Mouse (Mus musculus): Measurements from ENCODE around the gene Coro6. TPM values are rescaled to one million over a fixed set of nuclear protein-coding genes. Genes with fewer than 3 reads are reported as not detected.

Coro6 gene
- total RNA-seq, 1 experiment from 2014 or later = not detected

DNA sequence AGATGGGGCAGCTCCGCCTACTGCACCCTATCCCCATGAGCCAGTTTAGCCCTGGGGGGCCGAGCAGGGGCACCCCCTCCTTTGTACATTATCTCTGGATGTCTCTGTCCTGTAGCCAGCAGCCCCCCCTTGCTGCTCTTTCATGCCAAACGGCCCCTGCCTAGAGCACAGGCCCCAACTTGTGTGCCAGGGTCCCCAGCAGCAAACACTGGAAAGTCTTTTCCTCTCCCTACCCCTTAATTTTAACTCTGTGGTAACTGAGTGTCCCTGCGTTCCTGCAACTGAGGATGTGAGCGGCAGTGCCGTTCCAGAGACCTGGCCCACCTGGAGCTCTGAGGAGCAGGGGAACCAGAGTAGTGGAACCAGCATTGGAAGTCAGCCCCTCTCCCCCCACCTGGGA lies 44.7 kb downstream of the Coro6 start:
- ATAC-seq (replicated peaks; ENCODE audit: low read depth, poor library complexity, severe bottlenecking) = no peak

DNA sequence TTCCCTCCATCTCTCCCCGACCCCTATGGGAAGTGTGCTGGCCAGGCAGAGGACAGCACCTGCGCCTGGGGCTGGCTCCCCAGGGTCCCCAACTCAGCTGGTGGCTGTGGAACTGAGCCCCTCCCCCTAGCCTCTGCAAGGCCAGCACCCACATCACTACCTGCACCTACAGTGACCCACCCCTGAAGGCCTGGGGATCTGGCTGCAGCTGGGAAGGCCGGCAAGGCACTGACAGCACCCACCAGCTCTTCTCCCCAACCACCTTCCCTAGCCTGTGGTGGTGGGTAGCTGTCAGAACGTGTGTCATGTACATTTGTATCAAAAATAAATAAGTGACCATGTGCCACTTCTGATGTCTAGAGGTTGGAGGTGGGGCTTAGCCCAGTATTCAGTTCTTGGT lies 45.2 kb downstream of the Coro6 start:
- ATAC-seq (replicated peaks; ENCODE audit: low read depth, poor library complexity, severe bottlenecking) = no peak

DNA sequence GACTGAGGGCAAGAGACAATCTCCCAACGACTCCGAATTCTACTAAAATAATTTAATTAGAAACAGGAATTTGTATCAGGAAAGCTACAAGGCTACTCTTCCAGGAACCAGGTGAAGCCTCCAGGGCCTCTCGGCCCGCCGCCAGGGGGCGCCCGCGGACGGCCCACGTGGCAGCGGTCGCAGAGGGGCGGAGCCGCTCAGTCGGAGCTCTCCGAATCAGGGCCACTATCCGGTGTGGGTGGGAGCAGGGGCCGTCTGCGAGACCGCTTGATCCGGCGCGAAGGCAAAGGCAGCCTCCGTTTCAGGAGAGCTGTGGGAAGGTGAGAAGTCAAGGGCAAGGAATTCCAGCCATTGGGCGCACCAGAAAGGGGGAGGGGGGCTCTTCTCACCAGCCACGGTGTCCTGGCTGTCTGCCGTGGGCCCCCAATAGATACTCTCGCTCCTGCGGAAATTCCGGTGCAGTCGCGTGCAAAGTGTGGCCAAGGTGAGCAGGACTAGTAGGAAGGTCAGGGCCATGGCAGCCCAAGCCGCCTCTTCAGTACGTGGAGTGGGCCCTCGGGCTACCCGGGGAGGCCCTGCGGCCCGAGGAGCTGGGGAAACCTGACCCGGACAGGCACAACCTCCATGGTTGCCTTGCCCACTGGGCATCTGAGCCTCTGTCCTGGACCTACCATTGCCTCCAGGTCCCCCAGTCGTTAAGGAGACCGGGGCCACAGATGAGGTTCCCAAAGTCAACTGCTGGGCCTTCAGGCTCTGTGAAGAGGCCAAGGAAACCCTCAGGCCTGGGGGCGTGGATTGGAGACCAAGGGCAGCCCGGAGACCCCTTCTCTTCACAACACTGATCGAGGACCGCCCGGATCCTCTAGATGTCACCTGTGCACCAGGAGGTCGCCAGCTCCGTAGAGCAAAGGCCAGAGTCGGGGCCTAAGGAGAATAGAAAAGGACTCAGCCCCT lies 46.1 kb downstream of the Coro6 start:
- ATAC-seq (replicated peaks; ENCODE audit: low read depth, poor library complexity, severe bottlenecking) = peak; percentile 82

DNA sequence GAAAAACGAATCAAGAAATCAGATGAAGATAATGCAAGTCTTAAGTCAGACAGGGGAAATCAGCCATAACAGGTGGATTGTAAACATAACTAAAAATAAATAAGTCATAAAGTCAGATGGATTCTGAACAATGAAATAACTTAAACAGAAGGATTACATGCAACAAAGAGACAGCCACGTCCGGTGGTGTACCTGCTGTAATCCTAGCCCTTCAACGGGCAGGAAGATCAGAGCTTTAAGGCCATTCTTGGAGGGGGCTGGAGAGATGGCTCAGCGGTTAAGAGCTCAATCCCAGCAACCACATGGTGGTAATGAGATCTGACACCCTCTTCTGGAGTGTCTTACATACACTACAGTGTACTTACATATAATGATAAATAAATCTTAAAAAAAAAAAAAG lies 49.1 kb downstream of the Coro6 start:
- ATAC-seq (replicated peaks; ENCODE audit: low read depth, poor library complexity, severe bottlenecking) = no peak

DNA sequence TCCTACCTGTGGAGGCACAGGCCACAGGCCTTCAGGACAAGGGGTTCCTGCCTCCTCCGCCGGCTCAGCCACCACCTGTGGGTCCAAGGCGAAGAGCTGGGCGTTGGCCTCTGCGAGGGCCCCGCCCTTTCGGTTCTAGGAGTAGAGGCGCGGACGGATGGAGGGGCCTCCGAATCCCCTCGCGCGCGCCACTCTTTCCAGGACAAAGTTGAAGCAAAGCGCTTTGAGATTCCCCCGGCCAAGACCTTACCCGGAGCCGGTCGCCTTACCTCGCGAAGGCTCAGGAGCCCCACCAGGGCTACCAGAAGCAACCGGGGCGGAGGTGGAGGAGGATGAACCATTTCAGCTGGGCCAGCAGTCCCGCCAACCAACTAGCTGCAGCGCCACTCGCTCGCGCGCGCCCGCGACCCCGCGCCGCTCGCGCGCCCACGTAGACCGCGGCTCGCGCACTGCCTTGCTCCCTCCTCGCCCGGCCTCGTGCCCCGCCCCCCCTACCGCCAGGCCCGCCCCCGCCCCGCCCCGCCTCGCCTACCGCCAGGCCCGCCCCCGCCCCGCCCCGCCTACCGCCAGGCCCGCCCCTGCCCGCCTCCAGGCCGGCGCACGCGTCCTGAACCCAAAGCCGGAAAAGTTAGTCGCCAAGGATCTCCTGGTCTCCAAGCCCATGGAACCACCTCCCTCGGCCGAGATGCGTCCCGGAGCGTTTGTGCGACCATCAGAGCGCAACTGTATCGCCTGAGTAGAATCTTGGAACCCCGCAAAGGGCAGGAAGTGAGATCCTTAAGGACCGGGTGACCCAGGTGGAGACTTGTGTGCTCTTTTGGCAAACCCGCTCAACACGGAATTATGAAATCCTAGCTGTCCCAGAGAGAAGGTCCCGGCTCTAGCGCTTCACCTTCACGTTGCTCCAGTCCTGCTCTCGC lies 50.9 kb downstream of the Coro6 start:
- peak; percentile 42; the same call in 1 of the 2 replicates for ATAC-seq (replicated peaks; ENCODE audit: low read depth, poor library complexity, severe bottlenecking)

GRCm38 (mm10) chr11:77513811-77514170 lies 51.6 kb downstream of the Coro6 start:
- 0 out of 2 replicates have a peak, but pooled peaks have one; percentile 2 for ATAC-seq (replicated peaks; ENCODE audit: low read depth, poor library complexity, severe bottlenecking)

GRCm38 (mm10) chr11:77514281-77514831 lies 52.1 kb downstream of the Coro6 start:
- ATAC-seq (replicated peaks; ENCODE audit: low read depth, poor library complexity, severe bottlenecking) = 0 out of 2 replicates have a peak, but pooled peaks have one; percentile 6

DNA sequence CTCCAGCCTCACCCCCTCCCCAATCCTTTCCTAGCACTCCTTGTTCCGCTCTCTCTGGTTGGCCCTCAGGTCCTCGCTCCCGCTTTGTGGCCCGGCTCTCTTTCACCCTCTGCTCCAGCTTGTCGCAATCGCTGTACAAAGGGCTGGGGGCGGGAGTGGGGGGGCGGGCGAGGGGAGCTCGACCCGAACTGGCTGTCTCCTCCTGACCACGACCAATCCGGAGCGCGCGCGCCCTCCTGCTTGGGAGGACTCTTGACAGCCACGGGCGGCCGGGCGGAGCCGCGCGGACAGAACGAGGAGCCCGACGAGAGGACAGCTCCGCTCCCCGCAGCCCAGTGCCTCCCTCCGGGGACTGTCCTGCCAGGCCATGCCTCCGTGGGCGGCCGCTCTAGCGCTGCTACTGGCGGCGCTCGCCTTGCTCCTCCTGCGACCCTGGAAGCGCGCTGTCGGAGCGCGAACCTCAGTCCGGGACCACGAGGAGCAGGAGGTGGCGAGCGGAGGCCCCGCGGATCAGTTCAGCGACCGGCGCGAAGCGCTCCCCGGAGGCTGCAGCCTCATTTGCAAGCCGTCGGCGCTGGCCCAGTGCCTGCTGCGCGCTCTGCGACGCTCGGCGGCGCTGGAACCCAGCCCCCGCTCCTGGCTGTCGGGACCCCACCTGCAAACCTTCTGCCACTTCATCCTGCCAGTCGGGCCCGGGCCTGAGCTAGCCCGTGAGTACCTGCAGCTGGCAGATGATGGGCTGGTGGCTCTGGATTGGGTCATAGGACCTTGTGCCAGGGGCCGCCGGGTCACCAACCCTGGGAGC lies 52.8 kb downstream of the Coro6 start, which contains the start of gene Abhd15:
Gene Abhd15, plus strand, starts transcription at position 290 of the 805 bp plus-strand sequence.
- ATAC-seq (replicated peaks; ENCODE audit: low read depth, poor library complexity, severe bottlenecking) = peak; percentile 19

GRCm38 (mm10) chr11:77515637-77516552 lies 53.7 kb downstream of the Coro6 start, which contains the start of gene Trp53i13:
Gene Trp53i13 (minus strand): TSS chr11:77515980.
- peak; percentile 6; the same call in 1 of the 2 replicates for ATAC-seq (replicated peaks; ENCODE audit: low read depth, poor library complexity, severe bottlenecking)

- ATAC-seq (replicated peaks; ENCODE audit: low read depth, poor library complexity, severe bottlenecking) = no peak
Measured at GRCm38 (mm10) chr11:77516553-77517425, 54.6 kb downstream of the Coro6 start.

GRCm38 (mm10) chr11:77518051-77518798 lies 56.0 kb downstream of the Coro6 start:
- ATAC-seq (replicated peaks; ENCODE audit: low read depth, poor library complexity, severe bottlenecking) = no peak

- peak; percentile 79 for ATAC-seq (replicated peaks; ENCODE audit: low read depth, poor library complexity, severe bottlenecking)
Measured at GRCm38 (mm10) chr11:77519043-77519442, 56.8 kb downstream of the Coro6 start, which contains the start of gene Gm10392. Gene Gm10392 (minus strand): TSS chr11:77519198.

Other genes starting within 250 kb of the Coro6 start
- 29.5 and 38.2 TPM in 2 replicates for gene Ssh2, start 246.1 kb upstream of the Coro6 start, total RNA-seq (2017)
- gene Ankrd13b, start 27.3 kb downstream of the Coro6 start, total RNA-seq (2017) = 8.7 and 10.5 TPM in 2 replicates
- gene Git1, start 31.2 kb downstream of the Coro6 start, total RNA-seq (2017) = 22.4 and 24.1 TPM in 2 replicates
- gene Abhd15, start 52.7 kb downstream of the Coro6 start, total RNA-seq (2017) = 5.9 and 9.4 TPM in 2 replicates
- gene Trp53i13, start 53.6 kb downstream of the Coro6 start, total RNA-seq (2017) = 3.1 and 3.5 TPM in 2 replicates
- gene Gm10392, start 56.8 kb downstream of the Coro6 start, total RNA-seq (2017) = 0.82 and 0.92 TPM in 2 replicates
- gene Taok1, start 145.4 kb downstream of the Coro6 start, total RNA-seq (2017) = 42.3 and 49.5 TPM in 2 replicates
- 80.2 and 84.7 TPM in 2 replicates for gene Nufip2, start 223.7 kb downstream of the Coro6 start, total RNA-seq (2017)

All from common myeloid progenitor, adult 5-6 weeks (primary cell).